Mouse (Mus musculus) C2C12 (cell line): Measurements from ENCODE around the gene Plekha5. TPM values are rescaled to one million over a fixed set of nuclear protein-coding genes. Genes with fewer than 3 reads are reported as not detected.

ENCODE experiments used
- H3K27me3 ChIP-seq: one replicate; pipeline ENCODE4 v1.6.1; 2011; ENCODE audit not compliant: control insufficient read depth, insufficient read depth, insufficient read length
- H3K36me3 ChIP-seq: one replicate; pipeline ENCODE4 v1.6.1; 2011; ENCODE audit not compliant: control insufficient read depth, insufficient read depth
- H3K4me3 ChIP-seq: one replicate; pipeline ENCODE4 v1.5.1; 2011; ENCODE audit warnings: mild to moderate bottlenecking, control low read depth; ENCODE audit not compliant: poor library complexity, insufficient read depth, severe bottlenecking
- H3K79me2 ChIP-seq: one replicate; pipeline ENCODE4 v1.6.1; 2011; ENCODE audit not compliant: control insufficient read depth, insufficient read depth
- H3K79me3 ChIP-seq: one replicate; pipeline ENCODE4 v1.6.1; 2011; ENCODE audit warnings: low read depth, control low read depth
- H3ac ChIP-seq: one replicate; pipeline ENCODE3; 2011; ENCODE audit warnings: low read depth; ENCODE audit not compliant: control insufficient read depth, insufficient read length
- CEBPB ChIP-seq: IDR thresholded peaks from one replicate; pipeline ENCODE4 v1.6.1; 2011; ENCODE audit warnings: low read depth, mild to moderate bottlenecking, control low read depth, moderate library complexity
- CTCF ChIP-seq: IDR thresholded peaks from one replicate; pipeline ENCODE4 v1.5.1; 2011; ENCODE audit not compliant: control insufficient read depth, insufficient read depth, insufficient read length
- FOSL1 ChIP-seq: IDR thresholded peaks from one replicate; pipeline ENCODE4 v1.8.0; 2011; ENCODE audit warnings: mild to moderate bottlenecking, low read length; ENCODE audit not compliant: poor library complexity, insufficient read depth, severe bottlenecking
- MAX ChIP-seq: IDR thresholded peaks from one replicate; pipeline ENCODE4 v1.6.1; 2011; ENCODE audit warnings: mild to moderate bottlenecking, control low read depth
- MYOD1 ChIP-seq: IDR thresholded peaks from one replicate; pipeline ENCODE4 v1.6.1; 2011; ENCODE audit warnings: low read depth; ENCODE audit not compliant: control insufficient read depth, insufficient read length
- MYOG ChIP-seq: IDR thresholded peaks from one replicate; pipeline ENCODE4 v1.6.1; 2011; ENCODE audit not compliant: control insufficient read depth, insufficient read length; ENCODE audit errors: extremely low read depth
- USF1 ChIP-seq: IDR thresholded peaks from one replicate; pipeline ENCODE4 v1.6.1; 2011; ENCODE audit warnings: low read depth, mild to moderate bottlenecking, control low read depth, moderate library complexity
- polyA plus RNA-seq: library from polyadenylated mRNA; unstranded; fragments of >200 nt; fragmentation: generic; extraction: Trizol; gene quantifications from one replicate; pipeline ENCODE4 v1.2.1, GENCODE M21; 2012; ENCODE audit warnings: missing spikeins

Gene Plekha5
- polyA plus RNA-seq, 1 experiment, result 13.1 TPM

DNA sequence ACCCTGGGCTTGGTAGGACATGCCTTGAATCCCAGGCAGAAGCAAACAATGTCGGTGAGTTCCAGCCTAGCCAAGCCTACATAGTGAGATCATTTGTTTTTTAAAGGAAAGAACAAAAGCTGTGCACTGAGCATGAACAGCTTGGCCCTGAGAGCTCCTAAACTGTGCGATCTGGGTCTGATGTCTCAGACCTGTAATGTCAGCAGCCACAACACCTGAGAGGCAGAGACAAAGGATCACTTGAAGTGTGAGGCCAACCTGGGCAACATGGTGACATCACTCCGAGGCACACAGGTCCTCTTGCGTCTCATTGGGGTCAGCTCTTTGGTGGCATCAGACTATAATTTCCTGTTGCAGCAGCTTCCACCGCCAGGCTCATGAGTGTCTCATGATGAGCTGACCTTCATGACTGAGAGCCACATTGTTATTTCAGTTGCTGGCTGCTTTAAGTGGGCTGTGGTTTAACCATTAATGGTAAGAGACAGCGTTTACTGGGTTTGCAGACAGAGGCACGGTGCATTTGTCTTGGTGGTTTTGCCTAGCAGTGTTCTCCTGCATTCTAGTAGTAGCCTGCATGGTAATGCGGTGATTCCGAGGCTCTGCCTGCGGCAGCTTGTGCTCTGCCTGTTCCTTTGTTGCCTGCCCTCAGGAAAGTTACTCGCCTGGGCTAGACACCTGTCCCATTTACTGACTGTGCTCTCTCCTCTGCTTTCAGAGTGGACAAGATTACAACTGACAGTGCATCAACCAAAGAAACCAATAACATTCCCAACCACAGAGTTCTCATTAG is 119.3 kb downstream of the Plekha5 start:
- Histone ChIP-seq H3K4me3 (no peak overlapping the region), H3ac (no peak overlapping the region), H3K36me3 (no peaks in the 10 kb centered on the region), H3K27me3 (no peaks in the 10 kb centered on the region), H3K79me2 (no peaks in the 10 kb centered on the region), H3K79me3 (peaks cover 1% of the 10 kb centered on the region)
- TF ChIP-seq FOSL1 (no peak), MYOD1 (peak; percentile 99)

GRCm38 (mm10) chr6:140546095-140546494 is 122.2 kb downstream of the Plekha5 start:
- Histone ChIP-seq H3ac (no peak overlapping the region), H3K36me3 (peaks cover 4% of the 10 kb centered on the region), H3K79me2 (no peaks in the 10 kb centered on the region), H3K79me3 (peaks cover 1% of the 10 kb centered on the region), H3K27me3 (no peaks in the 10 kb centered on the region), H3K4me3 (no peak overlapping the region)
- TF ChIP-seq CTCF, result no peak
- no peak for TF ChIP-seq MAX
- TF ChIP-seq USF1, result no peak
- no peak for TF ChIP-seq MYOG
- no peak for TF ChIP-seq FOSL1
- no peak for TF ChIP-seq CEBPB
- no peak for TF ChIP-seq MYOD1

DNA sequence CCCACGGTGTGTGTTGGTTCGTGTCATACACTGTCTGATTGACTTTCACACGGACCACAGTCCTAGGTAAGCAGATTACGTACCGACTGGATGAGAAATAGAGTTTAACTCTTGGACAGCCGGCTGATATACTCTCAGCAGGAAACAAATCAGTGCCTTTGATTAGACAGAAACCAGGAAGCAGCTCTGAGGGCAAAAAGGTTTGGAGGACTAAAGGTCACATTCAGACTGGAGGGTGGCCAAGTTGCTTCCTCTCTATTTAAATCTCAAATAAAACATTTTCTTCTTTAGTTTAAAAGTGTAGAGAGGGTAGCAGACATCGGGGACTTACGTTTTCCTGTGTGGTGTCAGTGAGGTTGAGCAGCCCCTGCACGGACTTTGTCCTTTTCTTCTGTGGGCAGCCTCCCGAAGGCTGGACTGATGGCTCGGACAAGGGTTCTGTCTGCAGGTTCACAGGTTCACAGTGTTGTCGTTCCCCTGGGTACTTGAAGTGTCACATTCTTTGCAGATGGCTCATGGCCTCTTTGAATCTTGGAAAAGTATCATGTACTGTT is 122.9 kb downstream of the Plekha5 start:
- Histone ChIP-seq H3K79me3 (peaks cover 1% of the 10 kb centered on the region), H3K4me3 (no peak overlapping the region), H3ac (peak overlapping the region; percentile 15), H3K36me3 (peaks cover 9% of the 10 kb centered on the region), H3K79me2 (no peaks in the 10 kb centered on the region), H3K27me3 (no peaks in the 10 kb centered on the region)
- no peak for TF ChIP-seq FOSL1
- TF ChIP-seq MAX, result no peak
- TF ChIP-seq MYOG, result no peak
- TF ChIP-seq CTCF, result no peak
- no peak for TF ChIP-seq CEBPB
- no peak for TF ChIP-seq MYOD1
- TF ChIP-seq USF1, result no peak

- peaks cover 11% of the 10 kb centered on the region for H3K36me3 ChIP-seq
- no peak overlapping the region for H3ac ChIP-seq
Observed at GRCm38 (mm10) chr6:140547203-140547944, 123.5 kb downstream of the Plekha5 start.

GRCm38 (mm10) chr6:140548082-140548769 is 124.4 kb downstream of the Plekha5 start:
- H3K79me3 ChIP-seq, result peaks cover 1% of the 10 kb centered on the region
- H3K79me2 ChIP-seq, result no peaks in the 10 kb centered on the region
- no peak overlapping the region for H3K4me3 ChIP-seq
- no peaks in the 10 kb centered on the region for H3K27me3 ChIP-seq
- H3ac ChIP-seq, result no peak overlapping the region
- TF ChIP-seq USF1 (peak; percentile 93), CTCF (no peak), MYOG (no peak), MAX (peak; percentile 8), CEBPB (peak; percentile 35), MYOD1 (peak; percentile 31), FOSL1 (peak; percentile 93)
- peaks cover 20% of the 10 kb centered on the region for H3K36me3 ChIP-seq

More at GRCm38 (mm10) chr6:140547203-140547944, 123.5 kb downstream of the Plekha5 start:
- H3K27me3 ChIP-seq, result no peaks in the 10 kb centered on the region
- H3K79me2 ChIP-seq, result no peaks in the 10 kb centered on the region
- peaks cover 1% of the 10 kb centered on the region for H3K79me3 ChIP-seq
- no peak overlapping the region for H3K4me3 ChIP-seq
- TF ChIP-seq MAX (no peak), USF1 (no peak), MYOD1 (no peak), MYOG (no peak), FOSL1 (no peak), CTCF (no peak), CEBPB (no peak)
